Mouse (Mus musculus) forebrain, embryonic 10.5 days (tissue): ENCODE data around the gene Prm2. TPM values are rescaled to one million over a fixed set of nuclear protein-coding genes. Genes with fewer than 3 reads are reported as not detected.
"Not testable (repeated sequence)": the region's sequence is repeated elsewhere in the genome, so short reads cannot be mapped to it uniquely, and the experiment has no call there.

Experiments
- DNase-seq: peaks from one replicate; pipeline ENCODE4 v3.0.0-alpha.2; 2017; ENCODE audit warnings: low spot score; ENCODE audit errors: extremely low spot score
- H3K27ac ChIP-seq: fragments of 300-500 bp; sonication (generic); 2 replicates; pipeline ENCODE4 v1.5.1; 2016; ENCODE audit warnings: mild to moderate bottlenecking
- H3K27me3 ChIP-seq: fragments of 300-500 bp; sonication (generic); 2 replicates; pipeline ENCODE4 v1.6.1; 2016; ENCODE audit warnings: mild to moderate bottlenecking; ENCODE audit not compliant: poor library complexity, severe bottlenecking
- H3K36me3 ChIP-seq: fragments of 300-500 bp; sonication (generic); replicated peaks from 2 replicates; pipeline ENCODE4 v1.6.1; 2016; ENCODE audit warnings: mild to moderate bottlenecking, moderate library complexity
- H3K4me1 ChIP-seq: fragments of 300-500 bp; sonication (generic); 2 replicates; pipeline ENCODE4 v1.6.1; 2016
- H3K4me3 ChIP-seq: fragments of 300-500 bp; sonication (generic); 2 replicates; pipeline ENCODE4 v1.5.1; 2016; ENCODE audit warnings: mild to moderate bottlenecking, moderate library complexity
- H3K9me3 ChIP-seq: fragments of 300-500 bp; sonication (generic); 2 replicates; pipeline ENCODE4 v1.6.1; 2016; ENCODE audit warnings: mild to moderate bottlenecking, moderate library complexity
- WGBS: fragments of 180-500 bp; shearing (Covaris S2); methylation state at CpG from one replicate; pipeline ENCODE4 v1.1.7; 2016; 5-methylcytosine and 5-hydroxymethylcytosine counted together
- polyA plus RNA-seq: library from polyadenylated mRNA; unstranded; fragments of >200 nt; fragmentation: Nextera tagmentation; extraction: Ambion mirVana; gene quantifications from 2 replicates; pipeline ENCODE4 v1.2.1, GENCODE M21; 2016

Prm2 gene
- polyA plus RNA-seq, 1 experiment from 2014 or later = not detected

DNA sequence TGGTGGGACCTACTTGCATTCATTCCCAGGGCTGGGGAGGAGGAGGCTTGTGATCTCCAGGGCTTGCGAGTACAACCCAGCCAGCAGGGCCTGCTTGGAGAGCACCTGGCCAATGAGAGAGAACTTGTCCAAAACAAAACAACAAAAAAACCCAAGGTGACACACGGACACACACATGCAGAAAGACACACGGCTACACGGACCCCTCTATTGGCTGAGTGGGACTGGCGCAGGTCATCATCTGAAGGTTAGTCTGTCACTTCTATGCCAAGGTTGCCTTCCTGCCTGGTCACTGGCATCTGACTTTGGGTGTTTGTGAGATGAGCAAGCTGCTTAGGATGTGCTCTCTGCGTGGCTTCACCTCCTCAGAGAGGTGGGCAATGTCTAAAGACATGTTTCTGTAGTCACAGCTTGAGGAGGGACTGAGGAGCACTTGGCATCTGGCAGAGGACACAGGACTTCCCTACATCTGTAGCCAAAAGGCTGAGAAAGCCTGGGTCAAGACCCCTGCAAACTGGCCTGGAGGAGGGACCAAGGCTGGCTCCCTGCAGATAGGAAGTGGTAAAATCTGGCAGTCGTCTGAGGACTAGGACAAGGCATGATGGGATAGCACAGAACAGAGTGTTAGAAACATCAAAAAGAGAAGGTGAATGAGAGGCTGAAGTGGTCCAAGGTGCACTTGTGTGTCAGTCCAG lies 32.0 kb upstream of the Prm2 start:
- no peaks in the 10 kb centered on the region for H3K36me3 ChIP-seq
- no peak overlapping the region for H3K4me3 ChIP-seq
- no peak for DNase-seq
- 87% methylated on average over 7 of the region's 7 CpGs for WGBS
- no peaks in the 10 kb centered on the region for H3K4me1 ChIP-seq
- no peak overlapping the region for H3K27ac ChIP-seq
- no peaks in the 10 kb centered on the region for H3K9me3 ChIP-seq
- H3K27me3 ChIP-seq = no peaks in the 10 kb centered on the region

GRCm38 (mm10) chr16:10827269-10827668 lies 31.3 kb upstream of the Prm2 start:
- Histone ChIP-seq H3K27ac (no peak overlapping the region), H3K36me3 (no peaks in the 10 kb centered on the region), H3K27me3 (no peaks in the 10 kb centered on the region), H3K9me3 (no peaks in the 10 kb centered on the region), H3K4me3 (no peak overlapping the region), H3K4me1 (no peaks in the 10 kb centered on the region)
- DNase-seq = no peak
- WGBS = 92% methylated on average over 9 of the region's 9 CpGs

DNA sequence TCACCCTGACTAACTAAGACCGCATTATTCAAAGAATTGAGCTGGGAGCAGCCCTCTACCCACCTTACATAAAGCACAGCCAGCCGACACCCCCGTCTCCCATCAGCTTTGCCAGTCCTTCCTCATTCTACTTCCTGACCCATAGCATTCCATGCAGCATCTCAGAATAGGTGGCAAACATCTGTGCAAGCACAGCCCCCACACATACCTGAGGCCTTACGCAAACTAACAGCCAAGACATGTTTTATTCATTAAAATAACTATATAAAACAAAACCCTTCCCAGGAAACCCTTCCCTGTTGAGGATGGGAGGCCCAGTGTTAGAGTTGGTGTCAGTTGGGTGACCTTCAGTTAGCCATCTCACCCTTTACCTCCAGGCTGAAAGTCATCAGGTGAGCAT lies 29.9 kb upstream of the Prm2 start:
- no peaks in the 10 kb centered on the region for H3K27me3 ChIP-seq
- no peak for DNase-seq
- 91% methylated on average over 4 of the region's 4 CpGs for WGBS

GRCm38 (mm10) chr16:10824536-10824935 lies 28.6 kb upstream of the Prm2 start:
- DNase-seq = no peak
- Histone ChIP-seq H3K27ac (no peak overlapping the region), H3K4me1 (no peaks in the 10 kb centered on the region), H3K36me3 (no peaks in the 10 kb centered on the region), H3K4me3 (no peak overlapping the region), H3K9me3 (no peaks in the 10 kb centered on the region), H3K27me3 (no peaks in the 10 kb centered on the region)
- 84% methylated on average over 1 of the region's 1 CpGs for WGBS

More for the DNA sequence above, 29.9 kb upstream of the Prm2 start:
- Histone ChIP-seq H3K4me1 (no peaks in the 10 kb centered on the region), H3K36me3 (no peaks in the 10 kb centered on the region), H3K27ac (no peak overlapping the region), H3K9me3 (no peaks in the 10 kb centered on the region), H3K4me3 (no peak overlapping the region)

DNA sequence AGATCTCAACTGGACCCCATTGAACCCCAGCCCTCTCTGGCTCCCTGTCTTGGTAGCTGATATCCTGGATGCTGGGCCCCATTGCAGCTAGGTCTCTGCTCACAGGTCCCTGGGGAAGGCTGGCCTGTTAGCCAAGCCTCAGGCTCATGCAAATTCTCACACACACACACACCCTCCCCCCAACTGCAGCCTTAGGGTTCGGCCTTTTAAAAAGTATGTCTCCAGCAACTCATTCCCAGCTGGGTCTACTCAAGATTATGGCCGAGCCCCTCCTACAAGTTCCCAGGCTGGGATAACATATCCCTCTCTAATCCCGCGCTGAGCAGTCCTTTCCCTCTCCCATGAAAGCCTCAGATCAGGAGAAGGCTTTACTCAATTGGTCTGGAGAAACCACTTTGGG lies 25.5 kb upstream of the Prm2 start:
- H3K27ac ChIP-seq = no peak overlapping the region
- WGBS = 79% methylated on average over 4 of the region's 4 CpGs
- H3K4me1 ChIP-seq = no peaks in the 10 kb centered on the region
- no peak for DNase-seq
- H3K36me3 ChIP-seq = no peaks in the 10 kb centered on the region
- no peaks in the 10 kb centered on the region for H3K27me3 ChIP-seq
- H3K4me3 ChIP-seq = no peak overlapping the region
- H3K9me3 ChIP-seq = no peaks in the 10 kb centered on the region

- no peaks in the 10 kb centered on the region for H3K36me3 ChIP-seq
- H3K9me3 ChIP-seq = no peaks in the 10 kb centered on the region
- DNase-seq = no peak
- H3K4me1 ChIP-seq = no peaks in the 10 kb centered on the region
- H3K27me3 ChIP-seq = no peaks in the 10 kb centered on the region
- WGBS = 74% methylated on average over 3 of the region's 3 CpGs
- H3K4me3 ChIP-seq = no peak overlapping the region
- no peak overlapping the region for H3K27ac ChIP-seq
These were observed 24.0 kb upstream of the Prm2 start for GRCm38 (mm10) chr16:10819966-10820365.

- WGBS = 75% methylated on average over 4 of the region's 4 CpGs
- no peak for DNase-seq
- Histone ChIP-seq H3K27me3 (no peaks in the 10 kb centered on the region), H3K27ac (no peak overlapping the region), H3K4me3 (no peak overlapping the region), H3K4me1 (no peaks in the 10 kb centered on the region), H3K9me3 (no peaks in the 10 kb centered on the region), H3K36me3 (no peaks in the 10 kb centered on the region)
These were observed 22.7 kb upstream of the Prm2 start for GRCm38 (mm10) chr16:10818579-10819135.

- no peaks in the 10 kb centered on the region for H3K27me3 ChIP-seq
- WGBS = 93% methylated on average over 4 of the region's 4 CpGs
- no peak overlapping the region for H3K4me3 ChIP-seq
- H3K36me3 ChIP-seq = no peaks in the 10 kb centered on the region
- H3K9me3 ChIP-seq = no peaks in the 10 kb centered on the region
- no peak for DNase-seq
- H3K27ac ChIP-seq = no peak overlapping the region
- H3K4me1 ChIP-seq = no peaks in the 10 kb centered on the region
These were observed 18.9 kb upstream of the Prm2 start for GRCm38 (mm10) chr16:10814864-10815263.

- Histone ChIP-seq H3K4me3 (no peak overlapping the region), H3K36me3 (no peaks in the 10 kb centered on the region), H3K9me3 (no peaks in the 10 kb centered on the region), H3K4me1 (no peaks in the 10 kb centered on the region), H3K27ac (no peak overlapping the region), H3K27me3 (no peaks in the 10 kb centered on the region)
- DNase-seq = no peak
- WGBS = 80% methylated on average over 4 of the region's 4 CpGs
These were observed 17.8 kb upstream of the Prm2 start for GRCm38 (mm10) chr16:10813726-10814125.

DNA sequence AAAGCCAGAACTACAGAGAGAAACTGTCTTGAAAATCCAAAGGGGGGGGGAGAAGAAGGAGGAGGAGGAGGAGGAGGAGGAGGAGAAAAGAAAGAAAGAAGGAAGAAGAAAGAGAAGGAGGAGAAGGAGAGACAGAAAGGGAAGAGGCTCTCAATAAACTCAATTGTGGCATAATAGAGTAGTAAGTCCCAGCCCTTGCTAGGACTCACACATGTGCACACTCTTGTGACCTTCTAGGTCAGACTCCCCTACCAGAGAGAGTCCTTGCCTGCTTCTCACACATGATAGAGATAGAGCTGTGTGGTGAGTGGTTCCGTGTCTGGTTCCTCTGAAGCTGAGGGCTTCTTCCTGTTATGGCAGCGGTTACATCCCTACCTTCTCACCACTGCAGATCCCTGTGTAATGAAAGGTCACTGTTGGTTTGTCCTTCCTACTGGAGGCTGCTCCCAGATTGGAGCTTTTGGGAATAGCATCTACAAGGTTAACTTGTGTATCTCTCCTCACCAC lies 17.0 kb upstream of the Prm2 start, which contains the start of gene Gm11172:
Gm11172 (plus strand) TSS at position 51 of the 507 bp plus-strand sequence.
- DNase-seq = no peak
- no peak within 1 kb of the TSS for H3K27ac ChIP-seq
- no peaks in the 10 kb centered on the region for H3K4me1 ChIP-seq
- no peaks in the 10 kb centered on the region for H3K9me3 ChIP-seq
- no peak within 1 kb of the TSS for H3K4me3 ChIP-seq
- no peaks in the 10 kb centered on the region for H3K27me3 ChIP-seq
- H3K36me3 ChIP-seq = no peaks in the 10 kb centered on the region
- WGBS = 98% methylated on average over 2 of the region's 2 CpGs

- peaks cover 9% of the 10 kb centered on the region; the same call in 1 of the 2 replicates for H3K4me1 ChIP-seq
- H3K4me3 ChIP-seq = no peak overlapping the region
- no peak for DNase-seq
- no peaks in the 10 kb centered on the region for H3K36me3 ChIP-seq
- no peak overlapping the region for H3K27ac ChIP-seq
- no peaks in the 10 kb centered on the region for H3K27me3 ChIP-seq
- WGBS = 88% methylated on average over 1 of the region's 1 CpGs
- H3K9me3 ChIP-seq = no peaks in the 10 kb centered on the region
These were observed 14.4 kb upstream of the Prm2 start for GRCm38 (mm10) chr16:10810376-10810775.

- H3K4me3 ChIP-seq = no peak within 1 kb of the TSS
- 83% methylated on average over 10 of the region's 10 CpGs for WGBS
- H3K27ac ChIP-seq = no peak within 1 kb of the TSS
- H3K27me3 ChIP-seq = no peaks in the 10 kb centered on the region
- peaks cover 9% of the 10 kb centered on the region; the same call in 1 of the 2 replicates for H3K4me1 ChIP-seq
- H3K9me3 ChIP-seq = no peaks in the 10 kb centered on the region
- no peak for DNase-seq
- H3K36me3 ChIP-seq = no peaks in the 10 kb centered on the region
These were observed 10.0 kb upstream of the Prm2 start, which contains the start of gene Prm1 for GRCm38 (mm10) chr16:10805789-10806527. TSS of gene Prm1 (minus strand) at chr16:10805839.

GRCm38 (mm10) chr16:10802420-10802819 lies 6.5 kb upstream of the Prm2 start:
- H3K27me3 ChIP-seq, H3K4me3 ChIP-seq: not testable (repeated sequence)
- WGBS = 92% methylated on average over 3 of the region's 3 CpGs

More at GRCm38 (mm10) chr16:10802420-10802819, 6.5 kb upstream of the Prm2 start:
- DNase-seq, H3K36me3 ChIP-seq, H3K27ac ChIP-seq, H3K9me3 ChIP-seq, H3K4me1 ChIP-seq: not testable (repeated sequence)
